ENCODE assay signal across 21 mouse cellular contexts in the genomic region with DNA sequence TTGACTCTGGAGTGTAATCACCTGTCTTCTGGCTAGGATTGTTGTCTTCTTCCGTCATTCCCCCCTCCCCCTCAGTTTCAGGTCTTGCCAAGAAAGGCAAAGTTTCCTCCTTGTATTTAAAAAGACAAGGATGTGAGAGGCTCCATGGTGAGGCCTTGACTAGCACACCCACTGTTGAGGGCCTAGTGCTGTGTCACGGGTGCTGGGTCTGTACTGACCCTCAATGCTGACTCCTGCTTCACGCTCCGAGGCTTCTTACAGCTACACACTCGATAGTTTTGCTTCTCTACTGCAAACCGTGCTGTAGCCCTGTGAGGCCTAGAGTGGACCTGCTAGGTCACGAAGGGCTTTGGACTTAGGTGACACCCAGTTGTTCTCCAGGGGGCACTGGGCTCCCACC. TPM values are rescaled to one million over a fixed set of nuclear protein-coding genes. Genes with fewer than 3 reads are reported as not detected.
A peak's percentile ranks its signal among the peaks of the same experiment; 100 is the strongest.
DNase-seq lines count a peak whose midpoint lies in the region; ATAC-seq and TF ChIP-seq lines count a peak whose summit lies in the region.
"Had no signal": no experiment of that assay in that cellular context is flagged by ENCODE, and none has a peak within 500 bp of the region (broad histone marks: within the 10 kb centered on the region; RNA-seq: fewer than 3 reads in every experiment).

No protein-coding gene starts in this region.

- no peak for TF ChIP-seq EP300 in MEL (IDR thresholded peaks at IDR 0.05; ENCODE audit: low read depth in 1 of 2, low read length in 2 of 2)

- H3K79me2 ChIP-seq in MEL (ENCODE audit: control insufficient read depth, insufficient read depth, low read length, poor library complexity): no peaks in the 10 kb centered on the region

- DNase-seq in heart, postnatal 14 days: no peak
- DNase-seq in limb, embryonic 10.5 days (ENCODE audit: low spot score): no peak
- no peak for DNase-seq in MEL (ENCODE audit: low read depth, low spot score)
- DNase-seq in heart, postnatal 4 days: peak; percentile 30
- no peak for DNase-seq in midbrain, postnatal 0 days (ENCODE audit: low spot score)
- DNase-seq: adrenal gland, postnatal 36 days; cerebellum, adult 11-12 months; cerebellum, postnatal 14 days; embryo, embryonic 11 days; gastrocnemius, postnatal 36 days; liver, embryonic 13.5 days; lung, postnatal 14 days; thymus, postnatal 25 days had no signal

- H3K27me3 ChIP-seq in heart, embryonic 14.5 days (ENCODE audit: control insufficient read depth, insufficient read depth, low read length): no peaks in the 10 kb centered on the region
- H3K27me3 ChIP-seq in limb, embryonic 12.5 days: no peaks in the 10 kb centered on the region
- no peaks in the 10 kb centered on the region for H3K27me3 ChIP-seq in limb, embryonic 10.5 days (ENCODE audit: low read depth, poor library complexity, severe bottlenecking)
- no peaks in the 10 kb centered on the region for H3K27me3 ChIP-seq in MEL (ENCODE audit: control insufficient read depth in 1 of 2, insufficient read depth in 2 of 2, low read length in 2 of 2)
- H3K27me3 ChIP-seq in midbrain, postnatal 0 days (ENCODE audit: insufficient read depth, low read length): no peaks in the 10 kb centered on the region
- H3K27me3 ChIP-seq: forebrain, embryonic 15.5 days; hindbrain, embryonic 12.5 days; liver, embryonic 13.5 days; midbrain, embryonic 13.5 days had no signal

- peaks cover 4 to 15% of the 10 kb centered on the region in 2 experiments; a peak in 3 of 4 replicates for H3K4me1 ChIP-seq in heart, embryonic 14.5 days (ENCODE audit: control insufficient read depth in 2 of 2, insufficient read depth in 2 of 2, low read length in 2 of 2)
- no peaks in the 10 kb centered on the region for H3K4me1 ChIP-seq in limb, embryonic 12.5 days (replicated peaks)
- no peaks in the 10 kb centered on the region for H3K4me1 ChIP-seq in limb, embryonic 10.5 days
- H3K4me1 ChIP-seq in MEL (ENCODE audit: control insufficient read depth in 1 of 2, insufficient read depth in 2 of 2, low read length in 2 of 2): no peaks in the 10 kb centered on the region
- H3K4me1 ChIP-seq in midbrain, postnatal 0 days (ENCODE audit: insufficient read depth, low read length): no peaks in the 10 kb centered on the region
- H3K4me1 ChIP-seq: forebrain, embryonic 15.5 days; midbrain, embryonic 13.5 days had no signal

- TF ChIP-seq CTCF in MEL (IDR thresholded peaks at IDR 0.05 in 2 of 3, conservative IDR thresholded peaks at IDR 0.05 in 1 of 3; ENCODE audit: control insufficient read depth in 1 of 3, insufficient read depth in 1 of 3, low read depth in 2 of 3, low read length in 3 of 3, poor library complexity in 1 of 3, severe bottlenecking in 1 of 3): no peak
- no peak for TF ChIP-seq CTCF in midbrain, postnatal 0 days (IDR thresholded peaks at IDR 0.05)

- ATAC-seq in heart, embryonic 14.5 days (ENCODE audit: insufficient number of reproducible peaks, insufficient read depth, low FRiP score, low read depth): no peak
- no peak for ATAC-seq in limb, embryonic 12.5 days (ENCODE audit: insufficient number of reproducible peaks, insufficient read depth, low FRiP score, low TSS enrichment, low read depth)
- no peak for ATAC-seq in midbrain, postnatal 0 days (ENCODE audit: low FRiP score)
- ATAC-seq: forebrain, embryonic 15.5 days; inflammation-experienced regulatory T-cells, adult 6 months; midbrain, embryonic 13.5 days had no signal

- 67% methylated on average over 7 of the region's 7 CpGs for WGBS in heart, embryonic 14.5 days
- WGBS in limb, embryonic 12.5 days: 81% methylated on average over 7 of the region's 7 CpGs
- WGBS in limb, embryonic 10.5 days: 83% methylated on average over 7 of the region's 7 CpGs
- WGBS in midbrain, postnatal 0 days: 88% methylated on average over 7 of the region's 7 CpGs

- no peak overlapping the region for H3K4me3 ChIP-seq in heart, embryonic 14.5 days (ENCODE audit: control insufficient read depth in 1 of 2, insufficient read depth in 1 of 2, low read depth in 1 of 2, low read length in 2 of 2)
- H3K4me3 ChIP-seq in limb, embryonic 12.5 days (replicated peaks): no peak overlapping the region
- H3K4me3 ChIP-seq in limb, embryonic 10.5 days: no peak overlapping the region
- H3K4me3 ChIP-seq in MEL (ENCODE audit: control insufficient read depth in 1 of 2, insufficient read depth in 1 of 2, low read depth in 2 of 2, low read length in 2 of 2): no peak overlapping the region
- no peak overlapping the region for H3K4me3 ChIP-seq in midbrain, postnatal 0 days (ENCODE audit: low read depth, low read length)
- H3K4me3 ChIP-seq: forebrain, embryonic 15.5 days; hindbrain, embryonic 12.5 days; layer of hippocampus, adult 2 months; left cerebral cortex, adult 2 months; liver, embryonic 13.5 days; midbrain, embryonic 13.5 days had no signal

- H3K9me3 ChIP-seq in heart, embryonic 14.5 days (ENCODE audit: control insufficient read depth, low read length): no peaks in the 10 kb centered on the region
- no peaks in the 10 kb centered on the region for H3K9me3 ChIP-seq in limb, embryonic 12.5 days
- no peaks in the 10 kb centered on the region for H3K9me3 ChIP-seq in limb, embryonic 10.5 days (replicated peaks)
- no peaks in the 10 kb centered on the region for H3K9me3 ChIP-seq in MEL (replicated peaks; ENCODE audit: insufficient read depth, low read length)
- H3K9me3 ChIP-seq in midbrain, postnatal 0 days (ENCODE audit: low read length): no peaks in the 10 kb centered on the region
- H3K9me3 ChIP-seq: forebrain, embryonic 15.5 days; hindbrain, embryonic 12.5 days; liver, embryonic 13.5 days; midbrain, embryonic 13.5 days had no signal

- no peak overlapping the region for H3K9ac ChIP-seq in heart, embryonic 14.5 days (ENCODE audit: low read length)
- H3K9ac ChIP-seq in limb, embryonic 12.5 days (replicated peaks): no peak overlapping the region
- H3K9ac ChIP-seq in MEL (ENCODE audit: control insufficient read depth, low read depth, low read length, poor library complexity, severe bottlenecking): no peak overlapping the region
- no peak overlapping the region for H3K9ac ChIP-seq in midbrain, postnatal 0 days (replicated peaks; ENCODE audit: low read length, poor library complexity, severe bottlenecking)
- H3K9ac ChIP-seq: forebrain, embryonic 15.5 days; hindbrain, embryonic 12.5 days; liver, embryonic 13.5 days; midbrain, embryonic 13.5 days had no signal

- H3K36me3 ChIP-seq in heart, embryonic 14.5 days (ENCODE audit: control insufficient read depth, insufficient read depth, low read length): peaks cover 59% of the 10 kb centered on the region
- H3K36me3 ChIP-seq in limb, embryonic 12.5 days: peaks cover 84% of the 10 kb centered on the region
- H3K36me3 ChIP-seq in limb, embryonic 10.5 days: peaks cover 89% of the 10 kb centered on the region
- peaks cover 0 to 11% of the 10 kb centered on the region in 2 experiments; a peak in 2 of 4 replicates for H3K36me3 ChIP-seq in MEL (ENCODE audit: control insufficient read depth in 1 of 2, insufficient read depth in 2 of 2, low read length in 2 of 2)
- H3K36me3 ChIP-seq in midbrain, postnatal 0 days (ENCODE audit: insufficient read depth, low read length): peaks cover 48% of the 10 kb centered on the region

- no peak overlapping the region for H3K4me2 ChIP-seq in heart, embryonic 14.5 days (ENCODE audit: low read length)
- H3K4me2 ChIP-seq in limb, embryonic 12.5 days: no peak overlapping the region
- no peak overlapping the region for H3K4me2 ChIP-seq in midbrain, postnatal 0 days (ENCODE audit: low read depth, low read length, poor library complexity, severe bottlenecking)
- H3K4me2 ChIP-seq: forebrain, embryonic 15.5 days; hindbrain, embryonic 12.5 days; liver, embryonic 13.5 days; midbrain, embryonic 13.5 days had no signal

- TF ChIP-seq RAD21 in MEL (IDR thresholded peaks at IDR 0.05; ENCODE audit: low read depth, low read length): no peak

- intact Hi-C loops in heart, postnatal 14 days (cut with DNase I): no loop called here

- H3K27ac ChIP-seq in heart, embryonic 14.5 days (replicated peaks in 1 of 2; ENCODE audit: control insufficient read depth in 1 of 2, insufficient read depth in 1 of 2, low read depth in 2 of 2, low read length in 2 of 2): peak overlapping the region; percentile 29 to 59; a peak in 3 of 4 replicates
- H3K27ac ChIP-seq in limb, embryonic 12.5 days: 0 out of 2 replicates have a peak overlapping the region, but pooled peaks have one; percentile 30
- no peak overlapping the region for H3K27ac ChIP-seq in limb, embryonic 10.5 days
- H3K27ac ChIP-seq in MEL (ENCODE audit: control insufficient read depth, low read depth, low read length): no peak overlapping the region
- no peak overlapping the region for H3K27ac ChIP-seq in midbrain, postnatal 0 days (ENCODE audit: low read depth, low read length)
- H3K27ac ChIP-seq: forebrain, embryonic 15.5 days; hindbrain, embryonic 12.5 days; layer of hippocampus, adult 2 months; left cerebral cortex, adult 2 months; liver, embryonic 13.5 days; midbrain, embryonic 13.5 days had no signal

- TF ChIP-seq POLR2A in MEL (IDR thresholded peaks at IDR 0.05; ENCODE audit: control insufficient read depth in 1 of 2, insufficient read depth in 1 of 2, low read depth in 1 of 2, low read length in 2 of 2, poor library complexity in 1 of 2): no peak

RNA-seq across cellular contexts. Expression of a gene that starts 30.7 kb away (rescaled TPM):
- 19.8 and 22.3 TPM in 2 replicates for polyA plus RNA-seq in heart, embryonic 14.5 days (2014; fragmentation: Nextera tagmentation; extraction: Ambion mirVana)
- 10 to 100 TPM; 33.9 to 37.5 TPM for total RNA-seq in heart, postnatal 14 days (2021)
- polyA plus RNA-seq in limb, embryonic 12.5 days (2016; fragmentation: Nextera tagmentation; extraction: Ambion mirVana): 57.9 and 59.3 TPM in 2 replicates
- 60.4 and 66.8 TPM in 2 replicates for polyA plus RNA-seq in limb, embryonic 10.5 days (2016; fragmentation: Nextera tagmentation; extraction: Ambion mirVana)
- total RNA-seq in MEL (2012; rRNA removed): 39.9 and 40.5 TPM in 2 replicates
- 10 to 100 TPM in 1 of 2 experiments, not detected in 1; 49.7 TPM for polyA plus RNA-seq in MEL (2012; ENCODE audit: insufficient read depth in 1 of 2, insufficient read length in 2 of 2, low read depth in 1 of 2, low replicate concordance in 2 of 2, missing spikeins in 1 of 2)
- total RNA-seq in heart, postnatal 4 days (2021): 10 to 100 TPM; 47.0 to 48.7 TPM
- total RNA-seq in midbrain, postnatal 0 days (2014; rRNA removed): 29.3 and 34.3 TPM in 2 replicates
- polyA plus RNA-seq in midbrain, postnatal 0 days (2015; fragmentation: Nextera tagmentation; extraction: Ambion mirVana): 42.8 and 43.5 TPM in 2 replicates

RNA-seq across cellular contexts. Expression of a gene that starts 49.8 kb away (rescaled TPM):
- 472 and 483 TPM in 2 replicates for polyA plus RNA-seq in heart, embryonic 14.5 days (2014; fragmentation: Nextera tagmentation; extraction: Ambion mirVana)
- 1,000 to 10,000 TPM; 9,386 to 9,784 TPM for total RNA-seq in heart, postnatal 14 days (2021)
- polyA plus RNA-seq in limb, embryonic 12.5 days (2016; fragmentation: Nextera tagmentation; extraction: Ambion mirVana): 42.4 and 49.5 TPM in 2 replicates
- 39.0 and 42.9 TPM in 2 replicates for polyA plus RNA-seq in limb, embryonic 10.5 days (2016; fragmentation: Nextera tagmentation; extraction: Ambion mirVana)
- 115 and 117 TPM in 2 replicates for total RNA-seq in MEL (2012; rRNA removed)
- 100 to 1,000 TPM; 176 to 199 TPM for polyA plus RNA-seq in MEL (2012; ENCODE audit: insufficient read depth in 1 of 2, insufficient read length in 2 of 2, low read depth in 1 of 2, low replicate concordance in 2 of 2, missing spikeins in 1 of 2)
- 1,000 to 10,000 TPM; 5,023 to 5,799 TPM for total RNA-seq in heart, postnatal 4 days (2021)
- total RNA-seq in midbrain, postnatal 0 days (2014; rRNA removed): 202 and 210 TPM in 2 replicates
- 40.4 and 45.2 TPM in 2 replicates for polyA plus RNA-seq in midbrain, postnatal 0 days (2015; fragmentation: Nextera tagmentation; extraction: Ambion mirVana)

Comparison
In these comparisons a context has a peak if more than half of its experiments do, and no peak if none do; other contexts are left out.
1. H3K27ac ChIP-seq: peak in heart, embryonic 14.5 days (2 of 2) and limb, embryonic 12.5 days (single experiment); none in limb, embryonic 10.5 days (single experiment), MEL (single experiment) and midbrain, postnatal 0 days (single experiment).